Mouse (Mus musculus): ENCODE results near the gene Acr.

GRCm38 (mm10) chr15:89622959-89623625 lies 55.0 kb downstream of the Acr start:
- TF ChIP-seq GATA1 (IDR thresholded peaks at IDR 0.05; ENCODE audit: borderline replicate concordance, low read length): no peak
- TF ChIP-seq FLI1 (IDR thresholded peaks at IDR 0.05; ENCODE audit: low read length): no peak

Data from megakaryocyte, embryonic 14.5 days (primary cell).